Mouse (Mus musculus) spleen, adult 2 months (tissue): ENCODE measurements around the gene Hoxa4. TPM values are rescaled to one million over a fixed set of nuclear protein-coding genes. Genes with fewer than 3 reads are reported as not detected.

Source experiments
- DNase-seq, 2 experiments: peaks; one replicate each; pipeline versions ENCODE4 v3.0.0 to v3.0.0-alpha.2; 2012 to 2021; ENCODE audit warnings: low spot score in 2 of 2, low read depth in 1 of 2
- H3K27ac ChIP-seq: fragments of 200-500 bp; 2 replicates; pipeline ENCODE4 v1.5.1; 2012; ENCODE audit warnings: low read length, inconsistent platforms; ENCODE audit not compliant: insufficient read depth
- H3K27me3 ChIP-seq: fragments of 200-500 bp; 2 replicates; pipeline ENCODE4 v1.6.1; 2012; ENCODE audit warnings: mild to moderate bottlenecking, moderate library complexity, low read length, inconsistent platforms; ENCODE audit not compliant: control insufficient read depth, insufficient read depth
- H3K36me3 ChIP-seq: fragments of 200-500 bp; 2 replicates; pipeline ENCODE4 v1.6.1; 2012; ENCODE audit warnings: mild to moderate bottlenecking, low read length, inconsistent platforms; ENCODE audit not compliant: control insufficient read depth, insufficient read depth
- H3K4me1 ChIP-seq: fragments of 200-500 bp; 2 replicates; pipeline ENCODE4 v1.6.1; 2011; ENCODE audit warnings: inconsistent platforms; ENCODE audit not compliant: control insufficient read depth, insufficient read depth, insufficient read length
- H3K4me3 ChIP-seq: fragments of 200-500 bp; 2 replicates; pipeline ENCODE4 v1.5.1; 2011; ENCODE audit warnings: mild to moderate bottlenecking, inconsistent platforms; ENCODE audit not compliant: insufficient read depth, insufficient read length; ENCODE audit errors: extremely low read depth
- CTCF ChIP-seq: fragments of 200-500 bp; IDR thresholded peaks from 2 replicates; pipeline ENCODE4 v1.5.1; 2011; ENCODE audit warnings: mild to moderate bottlenecking, inconsistent platforms; ENCODE audit not compliant: insufficient read depth, insufficient read length, insufficient replicate concordance; ENCODE audit errors: extremely low read depth
- POLR2A ChIP-seq: fragments of 200-500 bp; IDR thresholded peaks from 2 replicates; pipeline ENCODE4 v1.6.1; 2011; ENCODE audit warnings: low read depth, low read length, inconsistent platforms
- WGBS: fragments of 180-500 bp; shearing (Covaris S2); methylation state at CpG from one replicate; pipeline ENCODE4 v1.1.7; 2018; 5-methylcytosine and 5-hydroxymethylcytosine counted together
- polyA plus RNA-seq: library from polyadenylated mRNA; depleted of rRNA; stranded (reverse); fragments of >200 nt; gene quantifications from 2 replicates; pipeline ENCODE4 v1.2.3, GENCODE M21; 2012

Hoxa4 gene
- polyA plus RNA-seq, 1 experiment: 0.68 TPM

DNA sequence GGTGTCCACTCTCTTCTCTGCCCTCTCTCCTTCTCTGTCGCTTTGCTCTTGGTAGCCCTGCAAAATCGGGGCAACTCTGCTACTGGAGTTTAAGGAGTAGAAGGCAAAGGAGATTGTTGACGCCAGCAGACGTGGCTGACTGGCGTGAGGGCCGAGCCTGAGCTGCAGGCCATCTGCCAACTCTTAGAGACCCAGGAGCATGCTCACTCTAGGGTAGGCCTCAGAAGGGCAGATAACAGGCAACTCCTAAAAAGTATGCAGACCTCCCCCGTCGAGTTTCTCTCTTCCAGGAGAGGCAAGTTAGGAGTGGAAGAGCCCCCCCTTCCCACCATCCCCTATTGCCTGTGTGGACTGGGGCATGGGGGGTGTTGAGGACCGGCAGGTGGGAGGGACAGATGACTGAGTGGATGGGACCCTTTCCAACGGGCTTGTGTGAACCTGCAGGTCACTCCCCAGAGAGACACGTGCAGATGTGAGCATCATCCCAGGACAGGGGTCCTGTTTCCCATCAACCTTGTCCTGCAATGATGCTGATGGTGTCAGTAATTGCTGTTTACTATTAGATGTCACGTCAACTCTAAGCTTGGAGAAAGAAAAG lies 32.3 kb downstream of the Hoxa4 start:
- no peak for TF ChIP-seq CTCF
- TF ChIP-seq POLR2A: no peak
- DNase-seq: no peak
- Histone ChIP-seq H3K36me3 (no peaks in the 10 kb centered on the region), H3K4me1 (peaks cover 5% of the 10 kb centered on the region), H3K4me3 (no peak overlapping the region; the same call in 1 of the 2 replicates), H3K27me3 (peaks cover 26% of the 10 kb centered on the region), H3K27ac (no peak overlapping the region)
- WGBS: 44% methylated on average over 12 of the region's 12 CpGs

DNA sequence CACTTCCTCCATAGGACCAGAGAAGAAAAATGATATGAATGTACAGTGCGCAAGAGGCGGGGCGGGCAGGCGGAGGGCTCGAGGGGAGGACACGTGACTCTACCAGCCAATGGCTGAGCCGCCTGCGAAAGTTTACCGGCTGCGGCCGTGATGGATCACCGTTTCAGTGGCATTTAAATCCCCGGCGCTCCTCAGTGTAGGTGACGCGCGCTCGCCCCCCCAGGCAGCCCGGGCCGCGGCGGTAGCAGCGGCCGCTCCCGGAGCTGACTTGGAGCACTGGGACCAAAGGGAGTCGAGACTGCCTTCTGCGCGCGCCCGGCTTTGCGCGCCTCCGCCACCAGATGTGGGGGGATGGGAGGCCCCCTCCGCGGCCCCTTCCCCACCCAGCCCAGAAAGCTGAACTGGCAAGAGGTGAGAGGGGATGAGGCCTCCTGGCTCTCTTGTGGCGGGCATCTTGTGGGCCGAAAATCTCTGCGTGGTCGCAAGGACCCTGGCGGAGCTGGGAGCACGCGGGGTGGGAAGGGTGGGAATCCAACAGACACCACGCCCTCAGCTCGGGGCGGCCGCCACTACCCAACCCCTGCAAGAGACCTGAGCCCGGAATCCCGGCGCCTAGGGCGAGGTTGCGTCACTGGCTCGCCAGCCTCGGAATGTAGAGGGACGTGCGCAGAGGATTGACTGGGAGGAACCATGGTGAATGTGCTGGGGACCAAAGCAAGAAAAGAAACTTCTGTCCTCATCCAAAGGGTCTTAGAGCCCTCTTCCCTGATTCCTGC lies 33.1 kb downstream of the Hoxa4 start, which contains the start of gene Hoxa1:
TSS of gene Hoxa1 (minus strand) at position 42 of the 776 bp plus-strand sequence.
- no peak within 1 kb of the TSS for H3K27ac ChIP-seq
- TF ChIP-seq CTCF: no peak
- TF ChIP-seq POLR2A: no peak
- under 1% methylated on average over 54 of the region's 55 CpGs for WGBS
- peaks cover 5% of the 10 kb centered on the region for H3K4me1 ChIP-seq
- DNase-seq: peak; percentile 9 to 48
- no peaks in the 10 kb centered on the region for H3K36me3 ChIP-seq
- H3K4me3 ChIP-seq: peak within 1 kb of the TSS; percentile 58
- peaks cover 22% of the 10 kb centered on the region for H3K27me3 ChIP-seq

DNA sequence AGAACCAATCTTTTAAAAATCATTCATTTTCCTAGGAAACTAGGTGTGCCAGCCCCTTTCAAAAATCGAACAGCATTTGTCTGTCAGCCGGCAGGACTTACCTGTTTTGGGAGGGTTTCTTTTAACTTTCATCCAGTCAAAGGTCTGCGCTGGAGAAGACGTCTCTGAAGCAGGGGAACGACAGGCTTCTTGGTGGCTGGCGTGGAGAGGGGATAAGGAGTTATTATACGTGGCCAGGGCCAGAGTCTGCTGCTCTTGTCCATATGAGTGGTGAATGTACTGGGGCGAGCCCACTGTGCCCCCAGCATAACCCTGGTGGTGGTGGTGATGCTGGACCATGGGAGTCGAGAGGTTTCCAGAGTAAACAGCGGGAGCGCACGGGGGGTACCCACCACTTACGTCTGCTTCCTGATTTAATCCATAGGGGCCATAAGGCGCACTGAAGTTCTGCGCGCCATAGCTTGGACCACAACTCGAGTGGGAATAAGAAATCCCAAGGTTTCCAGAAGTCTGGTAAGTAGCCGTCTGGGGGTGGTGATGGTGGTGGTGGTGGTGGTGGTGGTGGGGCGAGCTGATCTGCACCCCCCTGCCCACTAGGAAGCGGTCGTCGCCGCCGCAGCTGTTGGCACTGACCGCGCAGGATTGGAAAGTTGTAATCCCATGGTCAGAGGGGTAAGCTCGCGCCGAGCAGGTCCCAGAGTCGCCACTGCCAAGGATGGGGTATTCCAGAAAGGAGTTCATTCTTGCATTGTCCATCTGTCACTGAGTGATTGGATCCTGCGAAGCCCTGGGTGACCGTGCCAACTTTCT lies 33.9 kb downstream of the Hoxa4 start:
- Histone ChIP-seq H3K4me1 (peaks cover 5% of the 10 kb centered on the region), H3K36me3 (no peaks in the 10 kb centered on the region), H3K27me3 (peaks cover 23% of the 10 kb centered on the region), H3K4me3 (peak overlapping the region; percentile 58; the same call in 1 of the 2 replicates), H3K27ac (no peak overlapping the region)
- no peak for DNase-seq
- TF ChIP-seq CTCF (no peak), POLR2A (no peak)
- 5% methylated on average over 32 of the region's 32 CpGs for WGBS

DNA sequence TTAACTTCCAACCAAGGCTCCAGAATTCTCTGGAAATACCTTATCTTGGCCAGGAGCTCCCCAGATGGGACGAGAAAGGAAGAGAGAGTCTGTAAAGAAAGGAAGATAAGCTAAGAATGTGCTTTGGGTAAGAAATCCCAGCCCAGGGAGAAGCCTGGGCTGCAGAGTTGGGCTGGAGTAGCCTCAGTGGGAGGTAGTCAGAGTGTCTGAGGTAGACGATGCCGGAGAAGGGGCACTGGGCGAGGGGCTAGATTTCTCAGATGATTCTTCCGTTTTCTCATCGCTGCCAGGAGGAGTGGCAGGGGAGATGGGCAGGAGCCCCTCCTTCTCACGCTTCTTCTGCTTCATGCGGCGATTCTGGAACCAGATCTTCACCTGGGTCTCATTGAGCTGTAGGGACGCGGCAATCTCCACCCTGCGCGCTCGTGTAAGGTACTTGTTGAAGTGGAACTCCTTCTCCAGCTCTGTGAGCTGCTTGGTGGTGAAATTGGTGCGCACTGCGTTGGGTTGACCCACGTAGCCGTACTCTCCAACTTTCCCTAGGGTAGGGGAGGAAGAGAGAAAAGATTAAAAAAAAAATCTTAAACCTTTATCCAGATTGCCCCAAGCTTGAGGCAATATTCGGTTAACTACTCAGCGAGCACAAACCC lies 34.9 kb downstream of the Hoxa4 start:
- H3K27ac ChIP-seq: no peak overlapping the region
- no peak overlapping the region for H3K4me3 ChIP-seq
- TF ChIP-seq CTCF: no peak
- TF ChIP-seq POLR2A: no peak
- peaks cover 5% of the 10 kb centered on the region for H3K4me1 ChIP-seq
- peaks cover 25% of the 10 kb centered on the region for H3K27me3 ChIP-seq
- DNase-seq: no peak
- no peaks in the 10 kb centered on the region for H3K36me3 ChIP-seq
- WGBS: 12% methylated on average over 20 of the region's 20 CpGs

DNA sequence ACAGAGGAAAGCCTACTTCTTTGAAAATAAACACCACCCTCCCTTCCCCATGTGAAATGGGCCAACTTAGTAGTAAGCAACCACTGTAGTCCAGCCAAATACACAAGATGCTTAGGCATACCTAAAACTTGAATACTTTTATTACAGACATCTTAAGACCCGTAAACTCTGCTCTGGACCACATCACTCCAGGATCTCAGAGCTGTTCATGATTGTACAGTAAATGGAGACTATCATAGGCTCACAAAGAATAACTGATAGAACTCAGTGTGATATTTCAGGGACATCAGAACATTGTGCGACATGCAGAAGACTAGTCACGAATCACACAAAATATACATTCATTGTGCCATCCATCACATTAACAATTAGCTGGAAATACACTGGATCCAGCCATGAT lies 36.1 kb downstream of the Hoxa4 start:
- no peak overlapping the region for H3K27ac ChIP-seq
- TF ChIP-seq POLR2A: no peak
- no peak for TF ChIP-seq CTCF
- no peak for DNase-seq
- H3K4me3 ChIP-seq: no peak overlapping the region
- WGBS: 81% methylated on average over 3 of the region's 3 CpGs
- peaks cover 22% of the 10 kb centered on the region for H3K27me3 ChIP-seq
- peaks cover 5% of the 10 kb centered on the region for H3K4me1 ChIP-seq
- H3K36me3 ChIP-seq: no peaks in the 10 kb centered on the region

DNA sequence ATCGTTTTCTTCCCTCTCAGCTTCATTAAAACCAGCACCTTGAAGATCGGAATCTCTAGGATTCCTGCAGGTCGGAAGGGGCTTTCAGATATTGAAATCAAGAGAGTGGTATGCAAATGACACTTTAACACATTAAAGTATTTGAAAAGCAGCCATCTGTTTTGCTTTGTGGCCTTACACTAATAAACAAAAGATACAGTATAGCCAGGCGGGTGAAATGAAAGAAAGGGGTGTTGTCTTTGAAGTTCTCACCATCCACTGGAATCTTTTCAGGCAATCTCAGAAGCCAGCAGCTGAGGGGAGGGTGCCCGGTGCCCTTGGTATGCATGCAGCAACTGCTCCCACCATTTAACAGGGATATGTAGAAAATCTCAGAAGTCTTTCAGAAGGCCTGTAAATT lies 37.5 kb downstream of the Hoxa4 start:
- no peaks in the 10 kb centered on the region for H3K36me3 ChIP-seq
- no peak for DNase-seq
- H3K27me3 ChIP-seq: peaks cover 20% of the 10 kb centered on the region
- WGBS: 73% methylated on average over 5 of the region's 5 CpGs
- peaks cover 5% of the 10 kb centered on the region for H3K4me1 ChIP-seq
- no peak overlapping the region for H3K4me3 ChIP-seq
- H3K27ac ChIP-seq: no peak overlapping the region
- no peak for TF ChIP-seq POLR2A
- TF ChIP-seq CTCF: no peak
